Mouse (Mus musculus): ENCODE measurements at regions not wholly inside any gene's neighbourhood (a gene's known extent, or its start where the extent isn't known, plus 50 kb on each side); places are given as distances from the start of the nearest gene placed in this dataset.

DNA sequence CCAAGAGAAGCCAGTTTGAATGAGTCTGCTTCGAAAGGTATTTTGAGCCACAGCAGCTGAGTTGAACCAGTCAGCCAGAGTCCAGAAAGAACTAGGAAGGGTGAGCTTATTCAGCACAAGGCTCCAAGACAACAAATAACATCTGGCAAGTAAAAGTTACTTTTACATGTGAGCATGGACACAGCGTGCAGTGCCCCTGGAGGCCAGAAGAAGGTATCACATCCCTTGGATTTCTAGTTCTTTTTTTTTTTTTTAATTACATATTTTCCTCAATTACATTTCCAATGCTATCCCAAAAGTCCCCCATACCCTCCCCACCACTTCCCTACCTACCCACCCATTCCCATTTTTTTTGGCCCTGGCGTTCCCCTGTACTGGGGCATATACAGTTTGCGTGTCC lies 367.4 kb downstream of the Gm9008 start:
- peak; percentile 8 for DNase-seq (ENCODE audit: low read depth, low spot score)

DNA sequence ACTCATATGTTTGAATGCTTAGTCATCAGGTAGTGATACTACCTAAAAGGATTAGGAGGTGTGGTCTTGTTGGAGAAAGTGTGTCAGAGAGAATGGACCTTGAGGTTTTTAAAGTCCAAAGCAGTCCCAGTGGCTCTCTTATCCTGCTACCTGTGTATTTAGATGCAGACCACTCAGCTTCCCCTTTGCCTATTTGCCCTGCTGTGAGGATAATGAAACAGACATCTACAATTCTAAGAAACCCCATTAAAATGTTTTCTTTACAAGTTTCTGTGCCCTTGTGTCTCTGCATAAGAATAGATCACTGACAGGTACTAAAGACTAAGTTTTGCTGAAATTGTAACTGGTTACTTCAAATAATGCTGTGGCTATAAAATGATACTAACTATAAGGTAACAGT lies 381.8 kb downstream of the Gm9008 start:
- no peak for DNase-seq (ENCODE audit: low read depth, low spot score)

DNA sequence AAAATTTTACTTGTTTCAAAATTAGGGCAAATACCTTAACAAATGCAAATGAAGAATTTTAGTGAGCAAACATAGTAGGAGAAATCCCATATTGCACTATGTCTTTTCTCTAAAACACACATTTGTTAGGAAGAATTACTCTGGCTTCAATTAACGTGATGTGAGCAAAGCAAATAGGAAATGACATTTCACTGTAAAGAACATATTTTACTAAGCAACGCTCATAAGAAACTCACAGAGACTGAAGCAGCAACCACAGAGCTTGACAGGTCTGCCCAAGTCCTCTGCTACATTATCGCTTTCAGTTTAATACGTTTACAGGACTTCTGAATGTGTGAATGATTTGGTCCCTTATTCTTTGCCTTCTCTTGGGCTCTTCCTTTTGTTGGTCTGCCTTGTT lies 383.2 kb downstream of the Gm9008 start:
- no peak for DNase-seq (ENCODE audit: low read depth, low spot score)

DNA sequence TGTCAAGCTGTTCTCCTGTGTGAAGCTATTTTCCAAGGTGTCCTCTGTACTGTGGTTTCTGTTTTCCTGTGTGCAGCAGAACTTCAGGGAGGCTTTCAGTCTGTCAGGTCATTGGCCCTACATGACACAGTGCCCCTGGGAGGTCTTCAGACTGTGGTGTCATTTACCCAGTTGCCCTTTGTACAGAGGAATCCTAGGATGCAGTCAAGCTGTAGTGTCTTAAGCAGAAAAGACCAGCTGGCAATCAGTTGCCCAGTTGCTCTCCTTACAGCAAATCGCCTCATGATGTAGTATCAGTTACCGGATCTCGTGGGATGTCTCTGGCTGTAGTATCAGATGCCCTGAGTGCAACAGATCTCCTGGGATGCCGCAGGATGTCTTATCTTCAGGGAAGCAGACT lies 432.2 kb downstream of the Gm9008 start:
- DNase-seq (ENCODE audit: low read depth, low spot score), result no peak

DNA sequence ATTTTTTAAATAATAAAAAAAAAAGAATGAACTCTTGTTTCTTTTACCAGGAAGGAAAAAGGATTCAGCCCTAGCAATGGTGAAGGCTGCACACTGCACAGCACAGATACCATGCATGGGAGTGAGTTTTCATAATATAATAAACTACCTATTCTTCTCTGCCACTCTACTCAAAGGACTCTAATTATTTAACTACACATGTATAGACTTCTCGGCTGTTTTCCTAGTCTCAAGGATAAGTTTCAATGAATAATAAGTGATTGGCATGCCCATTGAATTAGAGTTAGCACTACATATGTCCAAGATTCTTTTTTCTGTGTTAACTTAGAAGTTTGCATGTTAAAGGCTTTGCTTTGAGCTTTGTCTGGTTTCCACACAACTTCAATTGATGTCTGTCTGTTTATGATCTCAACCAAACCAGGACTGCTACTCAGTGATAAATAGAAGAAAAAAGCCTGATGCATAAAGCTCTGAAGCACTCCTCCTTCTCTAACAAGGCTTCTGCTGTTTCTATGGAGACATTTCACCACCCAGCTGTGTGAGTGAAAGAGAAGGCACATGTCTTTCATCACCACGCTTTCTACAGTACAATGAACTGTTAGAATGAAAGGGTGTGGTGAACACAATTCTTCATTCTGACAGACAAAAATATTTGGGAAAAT lies 444.8 kb downstream of the Gm9008 start:
- DNase-seq (ENCODE audit: low read depth, low spot score), result no peak

DNA sequence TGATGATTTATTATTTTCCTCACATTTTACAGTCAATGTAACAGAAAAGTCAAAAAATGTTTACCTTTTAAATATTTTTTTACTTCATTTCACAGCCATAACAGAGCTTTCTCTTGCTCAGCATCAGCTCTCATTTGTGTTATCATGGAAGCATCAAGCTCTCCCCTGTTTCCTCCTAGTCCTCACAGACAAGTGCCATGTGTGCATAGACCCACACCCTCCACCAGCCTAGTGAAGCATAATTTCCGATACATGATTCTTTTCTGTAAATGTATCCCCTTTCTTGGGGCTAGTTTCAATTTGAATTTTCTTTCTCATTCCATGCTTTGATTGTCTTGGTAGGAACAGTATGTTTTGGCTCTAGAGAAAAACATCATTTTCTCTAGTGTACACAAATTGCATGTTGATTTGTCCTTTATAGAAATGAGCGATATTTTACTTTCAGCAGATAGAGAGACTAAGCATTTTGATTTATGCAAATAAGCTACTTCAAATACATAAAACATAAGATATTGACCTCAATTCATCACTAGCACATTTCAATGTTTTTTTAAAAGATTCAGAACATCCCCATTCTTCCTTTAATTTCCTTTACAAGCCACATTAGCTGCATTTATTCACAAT lies 489.7 kb downstream of the Gm9008 start:
- no peak for DNase-seq (ENCODE audit: low read depth, low spot score)
